Mouse (Mus musculus) brain, adult 2 months (tissue): ENCODE data around the gene Nhej1.

Experiments
- DNase-seq: peaks from one replicate; pipeline ENCODE4 v3.0.0; 2011; ENCODE audit warnings: low read depth, low spot score

The Nhej1 gene

GRCm38 (mm10) chr1:74977001-74977400 lies 148.0 kb downstream of the Nhej1 start:
- DNase-seq, result no peak

GRCm38 (mm10) chr1:74975936-74976335 lies 149.1 kb downstream of the Nhej1 start:
- no peak for DNase-seq

DNA sequence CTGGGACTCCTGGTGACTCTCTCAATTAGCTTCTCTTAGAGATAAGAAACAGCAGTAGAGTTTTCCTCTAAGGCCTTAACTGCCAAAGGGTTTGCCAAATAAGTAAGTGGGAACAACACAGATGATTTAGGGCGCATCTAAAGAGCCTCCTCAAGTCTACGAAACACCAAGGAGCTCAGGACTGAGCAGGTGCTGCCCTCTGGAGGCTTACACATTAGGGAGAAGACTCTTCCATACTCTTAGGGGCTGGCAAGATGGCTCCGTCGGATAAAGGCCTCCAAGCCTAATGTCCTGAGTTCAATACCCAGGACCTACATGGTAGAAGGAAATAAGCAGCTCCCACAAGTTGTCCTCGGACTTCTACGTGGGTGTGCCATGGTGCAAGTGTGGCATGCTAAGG lies 151.4 kb downstream of the Nhej1 start:
- no peak for DNase-seq

GRCm38 (mm10) chr1:74971353-74972050 lies 153.5 kb downstream of the Nhej1 start:
- no peak for DNase-seq

DNA sequence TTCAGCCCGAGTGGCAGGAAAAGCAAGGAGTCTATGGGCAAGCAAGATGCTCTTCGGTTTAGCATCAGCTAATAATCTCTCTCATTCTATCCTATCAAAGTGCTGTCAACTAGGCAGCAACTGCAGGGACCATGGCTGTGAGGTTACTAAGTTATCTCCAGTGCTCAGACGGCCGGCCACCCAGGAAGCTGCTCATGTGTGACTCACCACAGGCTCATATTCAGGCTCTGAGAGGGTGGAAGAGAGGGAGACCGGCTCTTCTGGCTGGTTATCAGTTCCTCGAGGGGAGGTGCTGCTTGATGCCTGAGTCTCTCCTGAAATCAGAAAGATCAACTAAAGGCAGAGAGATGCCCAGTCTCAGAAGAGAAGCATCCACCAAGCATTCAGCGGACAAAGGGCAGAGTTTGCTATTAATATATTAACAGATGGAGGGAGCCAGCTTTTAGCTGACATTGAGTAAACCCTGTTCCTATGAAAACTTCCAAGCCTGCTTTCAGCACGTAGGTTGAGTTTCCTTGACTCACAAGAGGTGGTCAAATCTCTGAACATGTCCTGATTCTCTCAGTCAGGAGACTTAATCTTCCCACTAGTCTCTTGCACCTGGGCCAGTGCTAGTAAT lies 156.9 kb downstream of the Nhej1 start:
- no peak for DNase-seq

GRCm38 (mm10) chr1:74964494-74965215 lies 160.3 kb downstream of the Nhej1 start:
- peak; percentile 90 for DNase-seq

- DNase-seq, result no peak
Observed at GRCm38 (mm10) chr1:74962853-74963227, 162.2 kb downstream of the Nhej1 start.

DNA sequence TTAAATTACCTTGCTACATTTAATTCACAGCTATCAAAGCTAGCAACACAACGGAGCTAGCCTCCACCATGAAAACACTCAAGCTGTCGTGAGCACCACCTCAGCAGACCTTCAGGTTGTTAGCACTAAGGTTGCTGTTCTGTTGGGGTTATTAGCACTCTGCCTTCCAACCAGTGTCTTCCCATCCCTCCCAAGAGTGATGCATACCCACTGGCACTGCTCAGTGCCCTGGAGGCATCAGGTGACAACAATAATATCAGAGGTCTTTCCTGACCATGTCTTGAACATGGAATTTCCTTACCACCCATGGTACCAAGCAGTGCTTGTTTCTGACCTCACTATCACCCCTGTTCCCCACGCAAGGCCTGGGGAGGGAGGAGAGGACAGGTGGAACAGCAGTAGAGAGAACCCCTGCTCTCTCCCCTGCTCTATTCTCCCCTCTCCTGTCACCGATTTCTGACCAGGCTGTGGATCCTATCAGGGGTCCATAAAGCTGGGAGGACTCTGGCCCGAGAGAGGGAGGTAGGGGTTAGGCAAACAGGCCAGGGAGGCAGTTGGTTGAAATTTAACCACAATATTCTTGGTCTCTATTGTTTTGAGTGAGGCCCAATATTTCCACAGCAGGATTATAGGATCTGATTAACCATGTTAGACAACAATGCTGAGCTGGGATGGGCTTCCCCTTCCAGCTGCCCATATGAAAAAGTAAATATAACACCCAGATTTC lies 162.7 kb downstream of the Nhej1 start:
- no peak for DNase-seq

DNA sequence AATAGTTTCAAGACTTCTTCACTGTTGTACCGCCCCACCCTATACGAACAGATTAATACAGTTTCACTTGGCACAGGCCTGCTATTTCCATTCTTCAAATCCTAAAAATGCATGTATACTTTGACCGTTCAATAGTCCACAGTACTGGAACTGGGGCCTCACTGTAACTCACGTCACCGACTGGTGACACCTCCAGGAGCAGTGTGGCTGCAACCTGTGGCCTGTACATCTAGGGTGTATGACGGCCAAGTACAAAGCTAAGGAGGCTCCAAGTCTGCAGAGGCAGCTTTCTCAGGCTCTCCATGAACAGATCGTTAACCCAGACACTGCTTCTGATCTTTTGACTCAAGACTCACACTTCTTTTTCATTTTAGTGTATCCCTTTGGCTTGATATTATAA lies 163.3 kb downstream of the Nhej1 start:
- no peak for DNase-seq

GRCm38 (mm10) chr1:74960059-74960458 lies 164.9 kb downstream of the Nhej1 start:
- no peak for DNase-seq

GRCm38 (mm10) chr1:74951556-74952210 lies 173.3 kb downstream of the Nhej1 start, which contains the start of gene Ihh:
TSS of gene Ihh (minus strand) at chr1:74951672.
- DNase-seq, result no peak

DNA sequence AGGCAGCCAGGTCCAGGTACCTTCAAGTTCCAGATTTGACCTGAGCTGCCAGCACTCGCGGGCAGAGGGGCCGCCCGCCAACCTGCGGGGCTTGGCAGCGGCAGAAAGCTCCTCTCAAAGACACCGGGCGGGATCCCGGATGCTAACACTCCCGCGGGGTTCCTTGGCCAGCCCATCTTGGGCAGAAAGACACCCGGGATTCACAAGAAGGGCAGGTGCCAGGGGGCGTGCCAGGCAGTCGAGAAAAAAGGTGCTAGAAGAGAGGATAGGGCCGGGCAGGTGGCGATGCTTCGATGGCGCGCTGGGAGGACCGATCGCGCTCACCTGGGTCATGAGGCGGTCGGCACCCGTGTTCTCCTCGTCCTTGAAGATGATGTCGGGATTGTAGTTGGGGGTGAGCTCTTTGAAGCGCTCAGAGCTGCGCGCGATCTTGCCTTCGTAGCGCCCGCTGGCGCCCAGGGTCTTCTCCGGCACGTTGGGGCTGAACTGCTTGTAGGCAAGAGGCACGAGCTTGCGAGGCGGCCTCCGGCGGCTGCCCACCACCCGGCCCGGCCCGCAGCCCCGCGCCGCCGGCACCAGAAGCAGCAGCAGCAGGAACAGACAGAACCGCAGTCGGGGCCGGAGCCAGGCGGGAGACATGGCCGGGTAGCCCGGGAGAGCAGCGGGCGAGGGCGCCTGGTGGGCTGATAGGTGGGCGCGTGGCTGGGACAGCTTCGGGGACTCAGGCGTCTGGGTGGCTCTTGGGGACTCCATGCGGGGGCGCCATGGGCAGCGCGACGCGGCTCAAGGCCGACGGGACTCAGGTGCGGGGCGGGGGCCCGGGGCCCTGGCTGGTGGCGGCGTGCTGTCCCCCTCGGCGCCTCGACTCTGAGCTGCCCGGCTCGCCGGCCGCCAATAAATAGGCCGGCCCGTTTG lies 174.2 kb downstream of the Nhej1 start:
- DNase-seq, result no peak

GRCm38 (mm10) chr1:74950066-74950465 lies 174.9 kb downstream of the Nhej1 start:
- DNase-seq, result no peak

GRCm38 (mm10) chr1:74949666-74950050 lies 175.3 kb downstream of the Nhej1 start:
- no peak for DNase-seq

DNA sequence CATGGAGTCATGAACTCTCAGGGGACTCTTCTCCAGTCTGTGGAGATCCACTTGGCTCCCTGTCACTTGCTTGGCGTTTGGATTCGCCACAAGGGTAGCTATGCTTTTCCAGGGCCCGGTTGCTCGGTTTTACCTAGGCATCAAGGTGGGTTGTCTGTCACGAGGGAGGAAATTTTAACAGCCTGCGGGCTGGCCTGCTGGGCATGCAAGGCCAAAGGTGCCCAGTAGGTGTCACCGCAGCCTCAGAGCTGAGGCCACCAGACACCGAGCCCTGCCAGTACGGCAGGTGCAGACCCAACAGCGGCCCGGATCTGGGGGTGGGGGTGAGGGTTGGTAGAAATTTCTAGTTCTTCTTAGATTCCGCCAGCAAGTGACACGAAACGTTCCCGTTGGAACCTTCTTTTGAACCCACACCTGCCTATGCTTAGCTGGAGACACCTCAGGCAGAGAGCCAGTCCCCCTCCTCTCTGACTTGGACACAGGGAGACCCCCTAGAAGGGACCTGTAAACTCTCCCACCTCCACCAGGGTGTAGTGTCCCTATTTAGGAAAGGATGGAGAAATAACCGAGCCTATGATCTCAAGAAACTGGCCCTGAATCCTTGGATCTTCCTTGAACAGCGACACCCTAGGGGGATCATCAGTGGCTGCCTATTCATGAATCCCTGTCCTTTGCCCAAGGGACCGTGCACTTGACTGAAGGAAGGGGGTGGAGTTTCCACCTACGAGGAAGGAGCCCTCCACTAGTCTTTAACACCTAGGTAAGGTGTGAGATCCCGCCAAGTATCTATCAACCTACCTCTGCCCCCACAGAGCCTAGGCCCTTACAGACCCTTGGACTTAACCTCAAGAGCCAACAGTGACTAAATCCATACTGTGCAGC lies 176.0 kb downstream of the Nhej1 start:
- DNase-seq, result peak; percentile 67

- no peak for DNase-seq
Observed at GRCm38 (mm10) chr1:74947986-74948670, 176.9 kb downstream of the Nhej1 start.

GRCm38 (mm10) chr1:74941651-74942360 lies 183.2 kb downstream of the Nhej1 start:
- DNase-seq, result no peak

DNA sequence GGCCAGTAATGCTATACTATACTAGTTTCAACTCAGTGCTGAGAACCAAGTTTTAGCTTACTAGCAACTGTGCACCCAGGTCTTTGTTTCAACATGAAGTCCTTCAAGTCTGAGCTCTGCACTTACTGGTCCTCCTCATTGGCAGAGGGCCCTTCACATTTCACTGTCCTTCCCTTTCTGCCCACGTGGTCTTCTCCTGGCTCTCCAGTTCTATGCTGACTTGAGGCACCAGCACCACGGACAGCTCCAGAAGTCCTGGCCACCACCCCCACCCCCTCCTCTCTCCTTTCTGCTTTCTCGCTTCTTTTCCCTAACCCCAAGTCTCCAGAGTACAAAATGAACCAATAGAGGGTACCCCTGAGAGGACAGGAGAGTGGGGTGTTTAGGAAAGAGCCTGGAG lies 185.2 kb downstream of the Nhej1 start:
- no peak for DNase-seq
